Mouse (Mus musculus): ENCODE measurements at regions not wholly inside any gene's neighbourhood (a gene's known extent, or its start where the extent isn't known, plus 50 kb on each side); places are given as distances from the start of the nearest gene placed in this dataset.
A peak's percentile ranks its signal among the peaks of the same experiment; 100 is the strongest.

DNA sequence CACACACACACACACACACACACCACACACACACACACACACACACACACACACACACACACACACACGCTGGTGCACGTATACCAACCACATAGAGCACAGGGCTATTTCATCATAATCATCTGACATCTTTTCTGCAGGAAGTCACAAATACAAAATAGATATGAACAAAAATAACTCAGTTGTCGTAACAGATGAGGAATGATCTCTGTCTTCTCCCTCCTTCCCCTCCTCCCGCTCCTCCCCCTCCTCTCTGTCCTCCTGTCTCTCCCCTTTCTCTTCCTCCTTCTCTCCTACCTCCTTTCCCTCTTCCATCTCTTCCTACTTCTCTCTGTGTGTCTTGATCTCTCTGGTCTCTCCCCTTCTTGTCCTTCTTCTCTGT is 85.2 kb upstream of the Bmp2k start:
- no peaks in the 10 kb centered on the region for H3K36me3 ChIP-seq (ENCODE audit: insufficient read depth, low read length)

DNA sequence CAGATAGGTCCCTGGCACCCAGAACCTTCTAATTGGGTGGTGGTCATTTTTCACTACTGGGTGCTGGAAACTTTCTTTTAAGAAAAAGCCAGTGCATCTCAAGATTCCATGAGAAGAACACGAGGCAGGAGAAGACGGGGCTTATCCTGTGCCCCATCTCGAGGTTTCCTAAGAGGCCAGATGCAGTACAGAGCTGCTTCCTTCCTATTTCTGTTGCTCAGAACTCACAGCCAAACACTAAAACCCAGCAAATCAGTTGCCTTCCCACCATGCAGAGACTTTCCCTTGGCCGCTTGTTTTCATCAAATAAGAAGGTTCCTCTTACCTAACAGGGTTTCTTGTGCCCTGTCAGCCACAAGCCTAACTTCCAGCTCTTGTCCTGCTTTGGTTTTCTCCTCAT is 84.7 kb upstream of the Bmp2k start:
- Histone ChIP-seq H3K9ac (ENCODE audit: low read depth, low read length) (no peak overlapping the region), H3K4me1 (replicated peaks; ENCODE audit: insufficient read depth, low read length) (no peaks in the 10 kb centered on the region), H3K4me2 (ENCODE audit: low read length) (no peak overlapping the region), H3K36me3 (ENCODE audit: insufficient read depth, low read length) (no peaks in the 10 kb centered on the region), H3K9me3 (replicated peaks; ENCODE audit: low read length) (no peaks in the 10 kb centered on the region), H3K27me3 (ENCODE audit: insufficient read depth, low read length) (no peaks in the 10 kb centered on the region), H3K4me3 (replicated peaks; ENCODE audit: low read depth, low read length) (no peak overlapping the region), H3K27ac (peak overlapping the region; percentile 48)
- TF ChIP-seq CTCF (IDR thresholded peaks at IDR 0.05; ENCODE audit: low read depth) = no peak
- DNase-seq (ENCODE audit: low spot score) (peak; percentile 47), ATAC-seq (replicated peaks; ENCODE audit: low FRiP score, low read depth) (no peak)
- 72% methylated on average over 4 of the region's 4 CpGs for WGBS

More for the DNA sequence above, 85.2 kb upstream of the Bmp2k start:
- no peaks in the 10 kb centered on the region for H3K9me3 ChIP-seq (replicated peaks; ENCODE audit: low read length)
- no peak overlapping the region for H3K4me3 ChIP-seq (replicated peaks; ENCODE audit: low read depth, low read length)
- H3K4me2 ChIP-seq (ENCODE audit: low read length) = no peak overlapping the region
- peak overlapping the region; percentile 48; the same call in 1 of the 2 replicates for H3K27ac ChIP-seq
- TF ChIP-seq CTCF (IDR thresholded peaks at IDR 0.05; ENCODE audit: low read depth) = no peak
- H3K4me1 ChIP-seq (replicated peaks; ENCODE audit: insufficient read depth, low read length) = no peaks in the 10 kb centered on the region
- H3K27me3 ChIP-seq (ENCODE audit: insufficient read depth, low read length) = no peaks in the 10 kb centered on the region
- DNase-seq (ENCODE audit: low spot score) = peak; percentile 28
- H3K9ac ChIP-seq (ENCODE audit: low read depth, low read length) = no peak overlapping the region
- no peak for ATAC-seq (replicated peaks; ENCODE audit: low FRiP score, low read depth)
- 78% methylated on average over 4 of the region's 4 CpGs for WGBS

DNA sequence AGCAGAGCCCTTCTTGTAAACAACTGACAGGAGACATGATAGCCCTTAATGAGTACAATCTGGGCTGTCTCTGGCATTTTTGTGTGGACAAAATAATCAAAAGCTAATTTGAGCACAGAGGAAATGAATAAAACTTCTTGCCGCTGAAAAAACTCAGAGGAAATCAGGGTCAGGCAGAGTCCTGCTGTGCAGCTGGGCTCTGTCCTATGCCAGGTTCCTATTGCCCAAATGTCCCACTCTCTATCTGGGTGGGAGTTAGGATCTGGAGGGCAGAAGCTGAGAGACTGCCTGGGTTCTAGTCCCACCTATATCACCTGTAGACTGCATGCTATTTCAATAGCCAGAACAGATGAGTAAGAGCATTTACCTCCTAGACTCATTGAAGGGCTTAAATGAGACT is 83.8 kb upstream of the Bmp2k start:
- no peak for DNase-seq (ENCODE audit: low spot score)
- H3K27ac ChIP-seq = 0 out of 2 replicates have a peak overlapping the region, but pooled peaks have one; percentile 48
- no peak overlapping the region for H3K4me2 ChIP-seq (ENCODE audit: low read length)
- ATAC-seq (replicated peaks; ENCODE audit: low FRiP score, low read depth) = no peak
- no peaks in the 10 kb centered on the region for H3K36me3 ChIP-seq (ENCODE audit: insufficient read depth, low read length)
- no peak for TF ChIP-seq CTCF (IDR thresholded peaks at IDR 0.05; ENCODE audit: low read depth)
- no peaks in the 10 kb centered on the region for H3K27me3 ChIP-seq (ENCODE audit: insufficient read depth, low read length)
- H3K9ac ChIP-seq (ENCODE audit: low read depth, low read length) = no peak overlapping the region
- 37% methylated on average over 1 of the region's 1 CpGs for WGBS
- no peaks in the 10 kb centered on the region for H3K9me3 ChIP-seq (replicated peaks; ENCODE audit: low read length)
- no peak overlapping the region for H3K4me3 ChIP-seq (replicated peaks; ENCODE audit: low read depth, low read length)
- H3K4me1 ChIP-seq (replicated peaks; ENCODE audit: insufficient read depth, low read length) = no peaks in the 10 kb centered on the region

- DNase-seq (ENCODE audit: low spot score) (no peak), ATAC-seq (replicated peaks; ENCODE audit: low FRiP score, low read depth) (no peak)
- Histone ChIP-seq H3K4me1 (replicated peaks; ENCODE audit: insufficient read depth, low read length) (no peaks in the 10 kb centered on the region), H3K27ac (no peak overlapping the region), H3K36me3 (ENCODE audit: insufficient read depth, low read length) (no peaks in the 10 kb centered on the region), H3K9me3 (replicated peaks; ENCODE audit: low read length) (no peaks in the 10 kb centered on the region), H3K4me2 (ENCODE audit: low read length) (no peak overlapping the region), H3K27me3 (ENCODE audit: insufficient read depth, low read length) (no peaks in the 10 kb centered on the region), H3K9ac (ENCODE audit: low read depth, low read length) (no peak overlapping the region), H3K4me3 (replicated peaks; ENCODE audit: low read depth, low read length) (no peak overlapping the region)
- WGBS = 81% methylated on average over 4 of the region's 4 CpGs
- no peak for TF ChIP-seq CTCF (IDR thresholded peaks at IDR 0.05; ENCODE audit: low read depth)
Measured at GRCm38 (mm10) chr5:96914696-96915404, 82.6 kb upstream of the Bmp2k start.

GRCm38 (mm10) chr5:96916897-96917296 is 80.6 kb upstream of the Bmp2k start:
- no peak overlapping the region for H3K9ac ChIP-seq (ENCODE audit: low read depth, low read length)
- H3K9me3 ChIP-seq (replicated peaks; ENCODE audit: low read length) = no peaks in the 10 kb centered on the region
- H3K36me3 ChIP-seq (ENCODE audit: insufficient read depth, low read length) = no peaks in the 10 kb centered on the region
- no peaks in the 10 kb centered on the region for H3K27me3 ChIP-seq (ENCODE audit: insufficient read depth, low read length)
- TF ChIP-seq CTCF (IDR thresholded peaks at IDR 0.05; ENCODE audit: low read depth) = no peak
- no peak for DNase-seq (ENCODE audit: low spot score)
- H3K4me3 ChIP-seq (replicated peaks; ENCODE audit: low read depth, low read length) = no peak overlapping the region
- H3K4me2 ChIP-seq (ENCODE audit: low read length) = no peak overlapping the region
- peak overlapping the region; percentile 54; the same call in 1 of the 2 replicates for H3K27ac ChIP-seq
- no peaks in the 10 kb centered on the region for H3K4me1 ChIP-seq (replicated peaks; ENCODE audit: insufficient read depth, low read length)
- WGBS = 78% methylated on average over 6 of the region's 6 CpGs
- ATAC-seq (replicated peaks; ENCODE audit: low FRiP score, low read depth) = no peak

DNA sequence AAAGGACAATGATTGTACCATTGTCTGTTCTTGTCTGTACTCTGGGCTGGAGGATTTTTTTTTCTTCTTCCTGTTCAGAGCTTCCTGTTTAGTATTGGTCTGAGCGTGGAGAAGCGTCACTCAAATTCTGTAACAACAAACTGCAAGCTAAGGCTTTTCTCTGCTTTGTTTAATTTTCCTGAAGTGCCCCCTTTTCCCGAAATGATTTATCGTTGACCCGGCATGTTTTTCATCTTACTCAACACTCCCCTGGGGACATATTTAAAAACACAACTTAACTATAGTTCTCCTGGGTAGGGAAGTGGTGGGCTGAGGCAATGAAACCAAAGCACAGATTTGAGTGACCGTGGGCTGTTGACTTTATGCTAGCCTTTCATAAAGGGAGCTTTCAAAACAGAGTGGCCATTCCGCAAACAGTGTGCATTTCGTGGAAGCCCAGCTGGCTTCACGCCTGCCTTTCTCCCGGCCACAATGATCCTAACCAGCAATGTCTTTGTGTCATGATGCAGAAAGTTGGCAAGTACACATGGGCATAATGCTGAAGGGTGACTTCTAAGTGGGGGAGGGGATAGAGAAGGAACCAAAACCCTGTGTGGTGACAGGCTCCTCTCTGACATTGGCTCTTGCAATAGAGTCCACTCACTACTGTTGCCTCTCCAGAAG is 79.8 kb upstream of the Bmp2k start:
- ATAC-seq (replicated peaks; ENCODE audit: low FRiP score, low read depth) (0 out of 2 replicates have a peak, but pooled peaks have one; percentile 17), DNase-seq (ENCODE audit: low spot score) (peak; percentile 87)
- H3K27ac ChIP-seq = peak overlapping the region; percentile 54
- H3K36me3 ChIP-seq (ENCODE audit: insufficient read depth, low read length) = no peaks in the 10 kb centered on the region
- 28% methylated on average over 10 of the region's 10 CpGs for WGBS
- no peaks in the 10 kb centered on the region for H3K4me1 ChIP-seq (replicated peaks; ENCODE audit: insufficient read depth, low read length)
- no peak overlapping the region for H3K9ac ChIP-seq (ENCODE audit: low read depth, low read length)
- H3K4me3 ChIP-seq (replicated peaks; ENCODE audit: low read depth, low read length) = no peak overlapping the region
- H3K9me3 ChIP-seq (replicated peaks; ENCODE audit: low read length) = no peaks in the 10 kb centered on the region
- no peak overlapping the region for H3K4me2 ChIP-seq (ENCODE audit: low read length)
- H3K27me3 ChIP-seq (ENCODE audit: insufficient read depth, low read length) = no peaks in the 10 kb centered on the region
- no peak for TF ChIP-seq CTCF (IDR thresholded peaks at IDR 0.05; ENCODE audit: low read depth)

Measured in kidney, postnatal 0 days (tissue).